Mouse (Mus musculus) urinary bladder, postnatal 14 days (tissue): ENCODE measurements at regions not wholly inside any gene's neighbourhood (a gene's known extent, or its start where the extent isn't known, plus 50 kb on each side); places are given as distances from the start of the nearest gene placed in this dataset.

ENCODE experiments used
- DNase-seq: peaks from one replicate; pipeline ENCODE4 v3.0.0; 2021; ENCODE audit warnings: low spot score

DNA sequence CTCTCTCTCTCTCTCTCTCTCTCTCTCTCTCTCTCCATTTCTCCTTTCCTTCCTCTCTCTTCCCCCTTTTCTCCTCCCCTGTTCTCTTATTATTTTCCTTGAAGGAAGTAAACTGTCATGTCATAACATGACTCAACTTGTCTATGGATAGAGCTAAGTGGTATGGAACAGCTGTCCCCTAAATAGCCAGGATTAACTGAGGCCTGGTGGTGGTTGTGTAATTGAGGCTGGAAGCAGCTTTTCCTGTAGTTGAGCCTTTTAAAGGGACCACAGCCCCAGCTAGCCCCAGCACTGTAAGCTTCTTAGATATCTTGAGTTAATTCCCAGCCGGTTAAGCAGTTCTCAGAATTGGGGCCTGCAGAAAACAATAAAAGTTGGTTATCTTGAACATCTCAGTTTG, 243.7 kb upstream of the Nbea start:
- DNase-seq = no peak

DNA sequence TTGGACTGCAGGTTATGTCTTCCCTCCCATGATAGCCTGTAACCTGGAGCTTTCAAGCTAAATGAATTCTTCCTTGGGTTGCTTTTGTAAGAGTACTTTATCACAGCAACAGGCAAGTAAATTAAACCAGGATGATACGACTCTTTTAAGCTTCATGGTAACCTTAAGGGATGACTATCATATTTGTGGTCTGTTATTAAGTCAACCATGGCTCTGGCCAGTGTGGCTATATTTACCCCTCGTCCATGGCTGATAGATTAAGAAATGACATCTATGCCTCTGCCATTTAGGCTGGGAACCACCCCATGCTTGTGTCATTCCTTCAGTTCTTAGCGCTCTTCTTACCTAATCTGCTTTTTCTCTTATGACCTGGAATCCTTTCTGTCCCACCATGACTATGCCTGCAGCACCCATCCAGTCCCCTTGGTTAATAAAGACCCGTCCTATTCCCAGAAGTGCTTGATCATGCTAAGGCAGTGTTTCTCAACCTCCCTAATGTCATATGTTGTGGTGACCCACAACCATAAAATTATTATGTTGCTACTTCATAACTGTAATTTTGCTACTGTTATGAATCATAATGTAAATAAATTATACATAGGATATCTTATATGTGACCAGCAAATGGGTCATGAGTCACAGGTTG, 214.5 kb upstream of the Nbea start:
- DNase-seq = no peak

DNA sequence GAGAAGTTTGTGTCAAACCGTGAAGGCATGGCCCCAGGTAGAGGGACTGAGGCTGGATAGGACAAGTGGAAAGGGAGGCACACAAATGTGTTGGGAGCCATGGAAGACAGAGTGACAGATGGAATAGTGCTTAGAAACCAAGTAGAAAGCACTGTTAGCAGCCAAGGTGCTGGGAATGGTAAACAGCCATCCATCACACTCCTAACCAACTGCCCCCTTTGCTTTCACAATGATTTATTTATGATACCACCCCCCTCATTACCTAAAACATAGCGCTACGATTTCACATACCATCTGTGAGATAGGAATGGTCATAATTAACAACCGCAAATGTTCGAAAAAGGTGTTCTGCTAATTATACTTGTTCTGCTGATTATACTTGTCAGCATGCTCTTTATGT, 209.6 kb upstream of the Nbea start:
- no peak for DNase-seq

DNA sequence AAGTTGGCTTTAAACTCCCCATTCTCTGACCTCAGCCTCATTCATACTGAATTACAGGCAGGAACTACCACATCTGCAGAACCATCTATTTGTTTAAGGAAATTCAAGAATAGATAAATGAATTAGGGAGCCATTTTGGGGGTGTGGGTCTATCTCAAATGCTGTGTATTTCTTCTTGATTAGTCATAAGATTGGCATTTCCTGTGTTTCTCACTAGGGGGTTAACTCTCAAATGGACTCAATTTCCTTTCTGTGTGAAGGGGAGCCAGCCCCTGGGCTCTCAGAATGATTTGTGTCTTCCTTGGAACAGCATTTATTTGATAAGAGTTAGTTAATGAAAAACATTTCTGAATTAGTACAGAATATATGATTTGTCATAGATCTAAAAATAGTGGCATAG, 196.8 kb upstream of the Nbea start:
- DNase-seq = no peak

DNA sequence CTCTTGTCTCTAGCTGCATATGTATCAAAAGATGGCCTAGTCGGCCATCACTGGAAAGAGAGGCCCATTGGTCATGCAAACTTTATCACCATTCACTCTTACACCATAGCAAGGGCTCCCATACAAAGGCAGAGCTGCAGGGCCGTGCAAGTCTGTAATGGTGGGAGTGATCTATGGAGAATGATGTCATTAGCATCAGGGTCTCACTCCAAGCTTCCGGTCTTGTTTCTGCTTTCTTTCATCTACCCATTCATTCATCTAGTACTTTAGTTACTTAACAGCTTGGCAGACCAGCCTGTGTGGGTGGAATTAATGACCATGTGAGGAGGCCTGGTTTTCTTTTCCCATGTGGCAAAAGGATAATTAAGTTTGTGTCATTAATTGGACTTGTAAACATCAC, 196.0 kb upstream of the Nbea start:
- DNase-seq = no peak

DNA sequence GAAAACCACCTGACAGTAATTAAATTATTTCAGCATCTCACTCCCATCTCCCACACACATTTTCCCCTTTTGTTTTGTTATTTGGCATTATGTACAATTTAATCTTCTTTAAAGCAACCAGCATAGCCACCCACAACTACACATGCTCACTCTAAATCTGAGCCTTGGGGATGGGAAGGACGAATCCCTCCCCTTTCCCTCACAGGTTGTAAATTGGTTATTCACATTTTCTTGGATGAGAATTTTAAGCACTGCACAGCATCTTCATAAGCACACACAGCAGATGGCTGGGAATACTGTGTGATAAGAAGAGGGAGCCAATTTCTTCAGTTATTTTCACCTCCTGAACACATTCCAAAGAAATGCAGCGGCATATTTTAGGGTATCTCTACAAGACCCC, 179.0 kb upstream of the Nbea start:
- DNase-seq = no peak

DNA sequence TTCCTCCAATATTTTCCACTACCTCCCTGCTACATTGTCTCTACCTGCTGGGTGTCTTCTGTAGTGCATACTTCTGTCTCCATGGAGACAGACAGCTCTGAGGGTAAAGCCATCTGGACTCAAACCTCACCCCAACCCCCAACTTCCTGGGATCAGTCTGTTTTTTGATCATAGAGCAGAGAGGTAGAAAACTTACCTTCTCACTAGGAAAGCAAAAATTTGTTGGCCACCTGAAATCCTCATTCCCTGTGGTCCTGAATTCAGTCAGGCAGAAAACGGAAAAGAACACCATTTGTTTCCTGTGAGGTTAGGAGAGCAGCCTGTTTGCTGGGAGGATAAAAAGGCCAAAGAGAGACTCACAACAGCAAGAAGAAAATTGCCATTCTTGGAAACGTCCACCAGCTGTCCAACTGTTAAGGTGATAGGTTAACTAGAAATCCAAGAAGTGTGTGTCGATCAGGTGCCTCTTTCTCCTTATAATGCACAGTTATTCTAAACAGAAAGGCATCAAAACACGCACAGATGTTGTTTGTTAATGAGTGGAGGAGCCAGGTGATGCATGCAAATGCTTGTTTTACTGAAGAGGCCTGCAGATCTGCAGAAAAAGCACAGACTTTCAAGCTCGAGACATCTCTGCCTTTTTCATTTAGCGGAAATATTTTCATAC, 173.7 kb upstream of the Nbea start:
- DNase-seq = no peak

DNA sequence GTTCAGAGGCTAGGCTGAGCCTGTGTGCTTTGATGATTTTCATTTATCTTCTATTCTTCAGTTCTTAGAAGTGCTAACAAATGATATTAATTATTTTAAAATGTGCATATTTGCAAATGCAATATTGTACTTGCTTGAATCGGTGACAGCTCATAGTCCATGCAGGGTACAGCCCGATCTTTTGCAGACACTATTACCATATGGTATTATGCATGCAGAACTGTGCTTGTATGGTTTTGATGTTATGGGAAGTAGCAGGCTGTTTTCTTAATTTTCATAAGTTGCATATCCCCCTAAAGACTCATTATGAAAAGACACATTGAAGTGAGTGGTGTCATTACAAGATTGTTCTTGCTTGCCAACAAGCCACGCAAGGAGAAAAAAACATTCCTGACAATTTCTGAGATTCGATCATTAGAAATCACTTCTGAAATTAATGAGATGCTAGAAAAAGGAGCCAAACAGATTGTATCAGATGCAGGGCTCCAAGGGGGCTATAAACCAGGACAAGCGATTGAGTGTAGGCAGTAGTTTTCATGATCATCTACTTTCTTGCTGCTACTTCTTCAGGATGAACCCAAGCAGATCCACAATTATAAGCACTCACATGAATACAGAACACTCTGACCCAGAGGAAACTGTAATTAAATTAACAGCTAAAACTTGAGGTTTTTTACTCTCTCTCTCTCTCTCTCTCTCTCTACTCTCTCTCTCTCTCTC, 172.8 kb upstream of the Nbea start:
- DNase-seq = no peak
